Mouse (Mus musculus) MEL-GATA-1-ER (cell line): ENCODE results near the gene Baat.
"Not testable (repeated sequence)": the region's sequence is repeated elsewhere in the genome, so short reads cannot be mapped to it uniquely, and the experiment has no call there.

Experiments
- DNase-seq: peaks from one replicate; pipeline ENCODE4 v3.0.0-alpha.2; 2012; ENCODE audit warnings: low read depth; ENCODE audit errors: extremely low read depth

The Baat gene

DNA sequence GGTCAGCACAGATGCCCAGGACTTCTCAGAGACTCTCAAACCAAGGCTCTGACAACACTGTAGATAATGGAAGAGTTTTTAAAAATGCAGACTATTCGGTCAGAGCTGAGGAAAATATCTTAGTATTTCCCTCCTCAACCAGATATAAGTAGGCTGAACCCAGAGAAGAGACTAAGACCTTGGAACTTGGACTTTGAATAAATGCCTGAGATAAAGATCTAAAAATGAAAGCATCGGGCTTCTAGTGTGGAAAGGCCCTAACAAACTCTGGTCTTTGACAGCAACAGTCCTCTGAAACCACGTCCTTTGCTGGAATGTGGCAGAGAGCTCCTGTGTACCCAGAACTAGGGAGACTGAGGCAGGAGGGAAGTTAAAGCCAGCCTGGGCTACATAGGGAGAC lies at the start of gene Baat:
TSS of gene Baat (minus strand) at position 172 of the 400 bp plus-strand sequence.
- no peak for DNase-seq

DNA sequence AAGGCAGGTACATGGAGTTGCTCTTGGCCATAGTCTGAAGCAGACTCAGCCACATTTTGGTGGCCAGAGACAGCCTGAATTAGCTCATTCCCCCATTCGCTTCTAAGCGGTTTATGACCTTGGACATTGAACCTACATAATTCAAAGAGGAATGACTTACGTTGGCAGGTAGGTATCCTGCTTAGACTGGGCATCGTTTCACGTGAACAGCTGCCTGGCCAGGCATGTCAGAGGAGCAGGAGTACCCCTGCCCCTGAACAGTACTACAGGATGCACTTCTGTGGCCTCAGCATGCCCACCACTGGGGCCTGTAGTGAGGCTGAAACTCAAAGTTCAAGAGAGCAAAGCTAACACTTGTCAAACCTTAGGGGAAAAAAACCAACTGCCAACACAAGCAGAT lies 47.0 kb upstream of the Baat start:
- no peak for DNase-seq

DNA sequence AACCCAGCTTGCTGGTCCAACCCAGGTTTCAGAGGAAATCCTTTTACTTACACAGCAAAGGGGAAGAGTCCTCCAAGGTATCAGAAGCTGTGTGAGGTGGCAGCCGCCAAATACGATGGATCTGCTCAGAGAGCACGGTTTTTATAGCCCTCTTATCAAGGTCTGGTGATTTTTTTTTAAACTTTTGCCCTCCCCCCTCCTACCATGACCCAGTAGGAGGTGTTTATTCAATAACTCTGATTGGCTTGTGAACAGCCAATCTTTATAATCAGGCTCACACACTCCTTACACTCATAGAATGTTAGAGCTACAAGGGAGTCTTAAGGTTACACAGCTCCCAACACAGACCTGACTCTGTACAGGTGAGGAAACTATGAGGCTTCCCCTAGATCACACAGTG lies 43.0 kb upstream of the Baat start, which contains the start of gene Aldob:
TSS of gene Aldob (minus strand) at position 164 of the 400 bp plus-strand sequence.
- DNase-seq = no peak

DNA sequence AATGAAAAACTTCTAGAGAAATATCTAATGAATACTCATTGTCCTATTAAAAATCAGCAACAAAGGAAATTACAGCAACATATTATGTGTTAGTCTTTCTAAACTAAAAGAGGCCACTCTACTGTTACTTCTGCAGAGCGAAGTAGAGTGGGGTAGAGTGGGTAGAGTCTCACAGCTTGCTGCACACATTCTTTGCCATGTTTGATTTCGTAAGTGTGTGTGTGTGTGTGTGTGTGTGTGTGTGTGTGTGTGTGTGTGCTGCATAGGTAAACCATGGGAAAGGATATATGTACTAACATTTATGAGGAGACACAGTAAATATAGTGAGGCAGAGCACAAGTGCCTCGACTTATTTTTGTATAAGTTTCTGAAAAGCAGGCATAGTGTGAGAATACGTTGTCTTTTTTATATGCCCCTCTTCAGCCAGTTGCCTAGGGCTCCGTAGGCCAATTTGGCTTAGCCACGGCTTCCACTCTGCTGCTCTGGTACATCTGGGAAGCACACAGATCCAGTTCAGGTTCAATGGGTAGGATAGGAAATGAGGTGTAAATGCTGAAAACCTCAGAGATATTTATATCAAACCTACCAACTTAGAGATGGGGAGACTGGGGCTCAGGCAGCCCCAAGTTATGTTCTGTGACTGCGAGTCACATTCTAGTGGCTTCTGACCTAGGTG lies 41.3 kb upstream of the Baat start:
- no peak for DNase-seq

DNA sequence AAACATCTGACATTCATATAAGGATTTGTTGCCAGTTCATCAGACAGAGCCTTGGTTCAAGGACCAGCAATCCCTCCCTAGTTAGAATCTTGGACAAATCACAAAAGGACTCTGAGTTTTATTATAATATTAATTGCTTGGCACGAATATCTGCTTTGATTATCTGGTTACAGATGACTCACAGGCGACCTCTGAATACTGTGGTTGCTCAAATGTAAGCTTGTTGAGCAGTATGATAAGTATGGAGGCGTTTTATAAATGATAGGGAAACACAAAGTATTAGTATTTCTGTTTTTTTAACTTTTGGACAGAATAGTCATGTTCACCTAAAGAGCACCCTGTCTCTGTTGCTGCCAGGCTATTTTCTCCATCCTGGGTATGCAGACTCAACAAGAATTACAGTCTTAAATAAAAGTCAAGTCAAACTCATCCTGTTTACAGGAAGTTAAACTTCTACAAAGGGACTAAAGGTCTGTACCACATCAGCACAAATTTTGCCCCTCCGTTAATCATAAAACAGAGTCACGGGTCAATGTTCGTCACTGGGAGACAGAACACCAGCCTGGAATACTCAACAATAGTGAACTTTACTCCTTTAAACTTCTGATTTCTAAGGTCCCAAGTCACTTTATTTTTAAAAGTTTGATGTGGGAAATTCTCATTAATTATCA lies 40.7 kb upstream of the Baat start:
- no peak for DNase-seq

DNA sequence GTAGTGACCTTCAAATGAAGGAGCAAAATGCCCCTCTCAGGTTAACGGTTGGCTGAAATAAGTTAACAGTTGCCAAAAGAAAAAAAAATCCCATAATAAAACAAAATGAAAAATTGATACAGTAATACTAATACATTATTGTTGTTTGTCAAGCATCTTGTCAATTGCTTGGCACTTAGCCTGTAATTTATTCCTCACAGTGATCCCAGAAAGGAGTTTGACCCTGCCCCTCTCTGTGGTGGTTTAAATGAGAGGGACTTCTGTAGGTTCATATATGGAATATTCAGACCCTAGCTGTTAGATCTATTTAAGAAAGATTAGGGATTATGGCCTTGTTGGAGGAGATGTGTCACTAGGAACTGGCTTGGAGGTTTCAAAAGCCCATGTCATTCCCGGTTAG lies 39.7 kb upstream of the Baat start:
- DNase-seq = no peak

DNA sequence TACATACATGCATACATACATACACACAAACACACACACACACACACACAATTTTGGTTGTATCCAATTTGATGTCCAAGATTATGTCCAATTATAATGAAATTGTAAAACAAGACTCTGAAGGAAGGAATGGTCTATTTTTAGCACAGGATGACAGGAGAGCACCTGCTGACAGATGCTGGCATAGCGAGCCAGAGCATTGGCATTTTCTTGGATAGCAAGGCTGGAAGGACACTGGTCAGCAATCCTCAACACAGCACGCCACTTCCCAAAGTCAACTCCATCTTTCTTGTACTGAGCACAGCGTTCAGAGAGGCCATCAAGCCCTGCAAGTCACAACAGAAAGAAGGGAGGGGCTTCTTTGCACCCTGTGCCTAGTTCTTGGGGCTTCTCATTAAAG lies 34.6 kb upstream of the Baat start:
- DNase-seq = no peak

DNA sequence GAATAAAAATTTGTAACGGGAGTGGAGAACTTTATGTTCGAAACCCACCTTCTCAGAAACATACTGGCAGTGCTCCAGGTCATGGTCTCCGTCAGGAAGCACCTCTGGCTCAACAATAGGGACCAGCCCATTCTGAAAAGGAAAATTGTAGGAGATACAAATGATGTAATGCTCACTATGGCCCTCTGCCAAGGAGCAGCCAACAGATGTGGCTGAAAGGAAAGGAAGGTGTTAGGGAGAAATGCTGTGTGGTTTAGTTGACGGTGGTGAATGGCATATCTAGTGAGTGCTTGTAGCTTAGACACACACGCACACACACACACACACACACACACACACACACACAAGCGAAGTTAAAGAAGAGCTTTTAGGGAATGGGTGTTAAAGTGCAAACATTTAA lies 33.3 kb upstream of the Baat start:
- DNase-seq = no peak

DNA sequence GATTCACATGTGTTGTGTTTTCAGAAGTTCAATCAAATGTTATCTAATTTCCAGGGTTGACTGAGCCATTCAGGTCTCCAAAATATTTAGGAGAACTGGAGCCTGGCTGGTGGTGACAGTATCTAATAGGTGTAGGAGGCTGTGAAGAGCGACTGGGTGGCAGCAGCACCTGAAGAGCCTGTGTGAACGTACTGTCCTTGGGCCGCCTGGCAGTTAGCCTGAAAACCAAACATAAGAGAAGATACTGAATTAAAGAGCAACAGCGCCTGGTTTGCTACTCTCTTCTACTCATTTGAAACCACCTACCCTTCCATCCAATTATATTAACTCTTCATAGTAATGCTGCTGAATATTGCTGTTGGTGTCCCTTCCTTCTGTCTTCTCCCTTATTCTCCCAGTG lies 30.3 kb upstream of the Baat start:
- DNase-seq = no peak

DNA sequence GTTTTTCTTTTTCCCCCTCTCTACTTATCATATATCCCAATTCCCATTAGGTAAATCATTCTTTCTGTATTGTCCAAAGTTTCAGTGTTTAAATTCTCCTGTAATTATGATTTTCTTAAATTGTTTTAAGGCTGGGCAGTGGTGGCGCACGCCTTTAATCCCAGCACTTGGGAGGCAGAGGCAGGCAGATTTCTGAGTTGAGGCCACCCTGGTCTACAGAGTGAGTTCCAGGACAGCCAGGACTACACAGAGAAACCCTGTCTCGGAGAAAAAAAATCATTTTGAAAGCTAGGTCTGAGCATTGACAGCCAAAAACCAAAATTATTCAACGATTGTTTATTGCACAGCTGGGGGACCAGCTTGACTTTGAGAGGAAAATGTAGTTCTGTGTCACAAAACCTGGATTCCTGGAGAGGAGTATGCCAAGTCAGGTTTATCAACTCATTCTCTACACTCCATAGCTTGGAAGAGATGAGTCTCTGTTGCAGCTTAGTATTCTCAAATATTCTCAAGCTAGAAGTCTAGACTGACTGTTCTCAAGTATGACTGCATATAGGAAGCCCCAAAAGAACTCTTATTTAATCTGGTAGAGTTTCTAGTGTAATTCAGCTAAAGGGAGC lies 29.4 kb upstream of the Baat start:
- DNase-seq = no peak

DNA sequence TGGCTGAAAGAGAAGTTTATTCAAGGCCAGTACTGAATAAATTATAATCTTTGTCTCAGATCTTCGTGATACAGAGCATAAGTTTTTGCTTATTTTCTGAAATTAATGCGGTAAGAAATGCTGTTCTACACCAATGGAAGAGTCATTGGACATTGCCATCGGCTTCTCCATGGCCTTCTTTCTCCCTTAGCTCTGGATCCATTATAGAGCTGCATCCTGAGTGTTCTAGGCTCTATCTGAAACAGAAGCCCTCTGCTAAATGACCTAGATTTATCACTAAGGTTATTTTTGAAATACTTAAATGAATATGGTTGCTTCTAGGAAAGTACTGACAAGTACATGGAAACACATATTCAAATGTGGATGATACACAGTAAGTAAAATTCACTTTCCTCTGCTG lies 28.7 kb upstream of the Baat start:
- no peak for DNase-seq

DNA sequence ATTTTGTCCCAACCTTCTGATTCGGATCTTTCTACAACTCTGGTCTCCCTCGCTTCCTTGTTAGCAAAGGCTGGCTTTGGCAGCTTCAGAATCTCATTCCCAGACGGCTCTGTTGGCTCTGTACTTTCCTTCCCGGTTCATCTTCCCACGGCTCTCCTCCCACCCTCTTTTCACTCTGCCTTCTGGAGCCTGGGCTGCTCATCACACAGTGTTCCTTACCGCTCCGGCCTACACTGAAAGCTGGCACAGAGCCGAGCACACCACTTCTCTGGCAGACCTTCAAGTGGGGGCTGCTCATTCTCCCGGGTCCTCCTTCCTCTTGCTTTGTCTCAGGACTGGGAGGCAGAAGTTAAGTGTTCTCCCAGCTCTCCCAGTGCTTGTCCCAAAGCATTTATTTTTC lies 16.2 kb upstream of the Baat start:
- DNase-seq = no peak

DNA sequence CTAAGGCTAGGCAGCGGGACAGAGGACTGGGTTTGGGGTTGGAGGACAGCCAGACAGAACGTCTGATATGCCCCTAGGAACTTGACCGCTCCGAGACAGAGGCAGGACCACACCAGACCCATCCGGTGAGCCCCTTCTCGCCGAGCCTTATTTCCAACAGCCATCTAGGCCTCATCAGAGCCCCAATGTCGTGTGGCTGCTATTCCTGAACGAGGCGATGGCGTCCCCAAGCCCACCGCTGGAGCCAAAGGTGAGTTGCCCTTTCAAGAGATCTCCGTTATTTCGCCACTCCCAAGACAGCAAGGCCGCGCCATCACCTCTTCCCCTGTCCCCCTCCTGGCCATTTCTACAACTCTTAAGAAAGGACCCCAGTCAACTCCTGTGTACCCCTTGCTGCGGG lies 15.0 kb upstream of the Baat start:
- DNase-seq = peak; percentile 24

DNA sequence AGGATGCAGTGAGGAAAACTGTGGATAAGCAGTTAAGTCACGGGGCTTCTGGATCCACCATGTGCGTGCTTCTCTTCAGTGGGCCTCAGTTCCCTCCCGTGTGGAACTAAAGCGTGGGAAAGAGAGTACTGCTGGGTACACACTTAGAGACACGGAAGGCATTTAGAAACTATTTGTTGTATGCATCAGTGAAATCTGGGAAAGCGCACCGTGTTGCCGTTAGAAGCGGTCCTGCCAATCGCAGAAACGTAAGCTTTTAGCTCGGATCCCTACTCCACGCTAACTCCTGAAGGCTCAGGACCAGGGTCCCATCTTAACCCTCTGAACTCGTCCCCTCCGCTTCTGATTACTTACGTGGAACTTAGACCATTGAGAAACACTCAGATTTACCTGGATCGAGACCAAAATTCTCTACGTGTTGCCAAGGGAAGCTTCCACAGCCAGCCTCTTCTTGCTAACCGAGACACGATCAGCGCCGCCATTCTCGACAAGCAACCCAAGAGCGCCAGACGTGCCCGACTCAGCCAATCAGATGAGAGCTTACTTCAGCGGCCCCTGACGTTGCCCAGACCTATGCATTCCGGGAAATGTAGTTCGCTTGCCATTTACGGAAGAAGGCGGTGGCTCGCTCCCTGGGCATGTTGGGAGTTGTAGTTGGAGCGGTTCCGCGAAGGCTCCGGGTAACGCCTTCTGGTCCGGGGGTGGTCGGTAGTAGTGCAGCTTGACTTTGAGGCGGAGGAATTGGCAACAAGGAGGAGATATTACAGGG lies 14.4 kb upstream of the Baat start, which contains the start of the genes Mrpl50 and Zfp189:
TSS of gene Mrpl50 (minus strand) at position 522 of the 769 bp plus-strand sequence.
TSS of gene Zfp189 (plus strand) at position 605 of the 769 bp plus-strand sequence.
- peak; percentile 95 for DNase-seq

DNA sequence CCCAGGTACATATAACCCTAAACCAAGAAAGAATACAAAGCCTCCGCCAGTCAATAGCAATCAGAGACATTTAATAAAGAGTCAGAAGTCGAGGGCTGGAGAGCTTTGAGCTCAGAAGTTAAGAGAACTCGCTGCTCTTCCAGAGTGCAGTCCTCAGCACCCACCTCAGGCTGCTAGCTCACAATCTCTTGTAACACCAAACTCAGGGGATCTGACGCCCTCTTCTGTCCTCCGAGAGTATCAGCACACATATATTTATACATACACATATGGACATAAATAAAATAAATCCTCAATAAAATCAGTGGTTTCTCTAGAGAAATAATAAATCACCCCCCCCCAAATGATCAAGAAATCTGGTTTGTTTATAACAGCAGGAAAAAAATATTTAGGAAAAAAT lies 13.1 kb upstream of the Baat start:
- DNase-seq = peak; percentile 54

DNA sequence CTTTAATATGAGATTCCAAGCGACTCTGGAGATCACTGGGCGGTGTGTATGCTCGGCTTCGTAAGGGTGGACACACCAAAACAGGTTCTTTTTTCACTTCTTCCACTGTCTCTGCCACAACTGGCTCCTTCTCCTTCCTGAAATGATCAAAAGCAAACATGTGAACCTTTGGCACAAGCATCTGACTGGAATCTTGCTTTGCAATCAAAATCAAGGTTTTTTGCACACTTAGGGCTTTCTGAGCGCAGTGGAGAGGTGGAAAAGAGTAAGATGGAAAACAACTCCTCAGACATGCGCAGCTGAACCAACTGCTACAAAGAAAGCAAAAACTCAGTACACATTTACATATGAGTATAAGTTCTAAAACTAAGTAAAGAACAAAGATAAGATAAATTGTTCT lies 8.1 kb upstream of the Baat start:
- DNase-seq = no peak

DNA sequence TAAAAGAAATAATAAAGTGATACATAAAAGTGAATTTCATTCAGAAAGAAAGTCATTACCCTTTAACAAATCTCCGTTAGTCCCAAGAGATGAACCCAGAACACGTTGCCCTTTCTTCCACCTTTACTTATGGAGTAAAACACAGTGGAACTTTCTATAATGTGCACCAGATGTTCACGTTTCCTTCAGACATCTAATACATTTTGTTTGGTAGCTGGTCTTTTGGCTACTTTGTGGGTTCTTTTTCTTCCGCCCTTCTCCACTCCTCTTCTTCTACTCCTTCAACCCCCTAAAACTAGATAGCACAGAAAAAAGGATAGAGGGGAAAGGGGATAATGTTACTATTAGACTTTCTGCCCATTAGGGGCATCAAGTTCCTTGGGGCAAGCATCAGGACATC lies 6.3 kb upstream of the Baat start:
- DNase-seq = no peak

DNA sequence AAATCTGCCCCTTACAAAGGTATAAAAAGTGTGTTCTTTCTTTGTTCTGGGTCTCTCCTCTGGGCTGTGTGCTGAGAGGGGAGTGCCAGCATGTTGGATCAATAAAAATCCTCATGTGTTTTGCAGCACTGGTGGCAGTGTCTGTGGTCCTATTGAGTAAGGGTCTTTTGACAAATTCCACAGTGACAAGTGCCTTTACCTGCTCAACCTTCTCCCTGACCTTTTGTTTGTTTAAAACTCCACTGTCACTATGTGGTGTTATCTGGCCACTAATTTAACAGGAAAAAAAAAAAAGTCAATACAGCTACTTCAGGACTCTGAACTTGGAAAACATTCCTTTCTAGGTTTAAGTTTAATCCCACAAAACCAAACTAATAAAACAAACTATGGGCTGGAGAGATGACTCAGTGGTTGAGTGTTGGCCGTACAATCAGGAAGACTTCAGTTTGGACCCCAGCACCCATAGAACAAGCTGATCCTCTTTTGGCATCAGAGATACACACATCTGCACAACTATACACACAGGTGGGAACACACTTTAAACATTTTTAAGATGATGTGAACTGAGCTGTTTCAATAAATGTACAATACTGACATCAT lies 4.0 kb upstream of the Baat start:
- not testable (repeated sequence) for DNase-seq

DNA sequence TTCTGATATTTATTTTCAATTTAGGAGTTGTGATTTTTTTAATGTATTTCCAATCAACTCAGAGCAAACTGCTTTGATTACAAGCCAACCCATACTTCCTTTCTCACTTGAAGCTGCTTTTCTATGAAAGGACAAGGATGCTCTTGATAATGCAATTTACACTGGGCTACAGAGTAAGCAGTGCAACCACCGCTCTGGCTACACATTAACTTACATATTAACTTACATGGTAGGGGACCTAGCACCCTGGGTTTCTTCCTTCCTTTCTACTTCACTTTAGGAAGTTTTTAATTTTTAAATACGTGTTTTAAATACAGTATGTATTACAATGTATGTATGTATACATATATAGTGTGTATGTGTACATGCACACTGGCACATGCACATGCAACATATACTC lies 2.8 kb upstream of the Baat start:
- no peak for DNase-seq

DNA sequence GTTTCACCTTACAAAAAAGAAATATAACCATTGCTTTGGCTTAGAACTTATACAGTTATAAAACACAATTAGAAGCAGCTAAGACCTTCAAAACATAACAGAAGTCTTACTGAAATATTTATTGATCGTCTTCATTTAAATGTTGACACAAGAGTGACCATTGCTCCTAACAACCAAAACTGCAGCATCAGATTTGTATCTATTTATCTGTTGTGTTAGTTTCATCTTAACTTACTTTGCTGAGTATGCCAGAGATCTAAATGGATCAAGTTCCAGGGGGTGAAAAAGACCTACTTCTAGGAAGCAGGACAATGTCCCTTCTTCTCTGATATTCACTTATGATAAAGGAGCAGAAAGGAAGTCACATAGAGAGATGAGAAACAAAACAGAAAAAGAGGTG lies 2.8 kb downstream of the Baat start:
- no peak for DNase-seq

DNA sequence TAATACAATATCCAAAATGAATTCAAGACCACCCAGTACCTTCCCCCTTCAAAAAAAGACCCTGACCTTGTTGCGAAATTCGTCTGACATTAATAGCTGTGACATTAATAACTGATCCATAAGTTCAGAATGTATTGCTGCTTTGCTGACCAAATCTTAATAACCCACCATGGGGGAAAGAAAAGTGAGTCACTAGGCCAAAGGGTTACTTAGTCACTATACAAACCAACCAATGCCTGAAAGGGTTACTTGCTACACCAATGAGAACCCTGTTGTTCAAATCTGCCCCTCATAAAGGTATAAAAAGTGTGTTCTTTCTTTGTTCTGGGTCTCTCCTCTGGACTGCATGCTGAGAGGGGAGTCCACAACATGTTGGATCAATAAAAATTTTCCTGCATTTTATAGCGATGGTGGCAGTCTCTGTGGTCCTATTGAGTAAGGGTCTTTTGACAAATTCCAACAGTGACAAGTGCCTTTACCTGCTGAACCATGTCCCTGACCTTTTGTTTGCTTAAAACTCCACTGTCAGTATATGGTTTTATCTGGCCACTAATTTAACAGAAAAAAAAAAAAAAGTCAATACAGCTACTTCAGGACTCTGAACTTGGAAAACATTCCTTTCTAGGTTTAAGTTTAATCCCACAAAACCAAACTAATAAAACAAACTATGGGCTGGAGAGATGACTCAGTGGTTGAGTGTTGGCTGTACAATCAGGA lies 20.3 kb downstream of the Baat start:
- not testable (repeated sequence) for DNase-seq
